Mouse (Mus musculus) thymus, postnatal 0 days (tissue): Measurements from ENCODE around the gene Bmf. TPM values are rescaled to one million over a fixed set of nuclear protein-coding genes. Genes with fewer than 3 reads are reported as not detected.

ENCODE experiments used
- DNase-seq: peaks from one replicate; pipeline ENCODE4 v3.0.0-alpha.2; 2015; ENCODE audit warnings: low spot score
- polyA plus RNA-seq: library from polyadenylated mRNA; unstranded; fragments of >200 nt; fragmentation: Nextera tagmentation; extraction: Ambion mirVana; gene quantifications from 2 replicates; pipeline ENCODE4 v1.2.1, GENCODE M21; 2015

Gene Bmf
- polyA plus RNA-seq, 1 experiment from 2014 or later, result 10.0 TPM

DNA sequence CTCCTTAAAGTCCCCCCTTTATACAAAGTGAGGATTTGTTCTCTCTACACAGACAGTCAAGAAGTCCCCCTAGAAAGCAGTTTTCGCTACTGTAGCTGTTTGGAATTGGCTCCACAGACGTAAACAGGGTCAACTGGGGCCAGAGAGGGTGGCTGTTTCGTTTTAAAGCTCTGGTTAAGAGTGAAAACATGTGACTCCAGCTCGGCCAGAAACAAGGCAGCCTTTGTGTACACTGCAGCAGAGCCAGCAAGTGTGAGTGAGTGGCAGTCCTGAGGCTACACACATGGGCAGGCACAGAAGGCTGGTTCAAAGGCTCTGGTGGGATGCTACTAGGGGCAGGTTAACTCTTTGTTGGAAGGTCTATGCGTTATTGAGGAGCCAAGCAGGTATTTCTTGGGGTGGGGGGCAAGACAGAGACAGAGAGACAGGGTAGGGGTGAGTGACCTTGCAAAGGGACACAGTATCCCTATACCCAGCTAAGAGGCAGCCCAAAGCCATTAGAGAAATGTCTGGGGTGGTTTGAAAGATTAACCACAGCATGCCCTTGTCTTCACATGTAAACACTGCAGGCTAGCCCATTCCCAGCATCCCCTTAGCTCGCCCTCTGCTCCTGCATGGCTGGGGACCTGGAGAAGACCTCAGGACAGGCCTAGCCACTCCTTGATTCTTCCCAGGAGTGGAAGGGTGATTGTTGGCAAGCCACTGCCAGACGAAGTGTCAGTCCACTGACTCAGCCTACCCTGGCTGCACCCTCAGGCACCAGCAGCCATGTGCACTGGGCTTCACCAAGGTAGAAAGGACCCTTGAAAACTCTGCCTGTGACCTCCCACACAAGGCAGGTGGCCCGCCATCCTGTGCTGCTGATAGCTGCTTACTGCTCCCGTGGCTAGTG, 29.2 kb downstream of the Bmf start:
- DNase-seq, result no peak

DNA sequence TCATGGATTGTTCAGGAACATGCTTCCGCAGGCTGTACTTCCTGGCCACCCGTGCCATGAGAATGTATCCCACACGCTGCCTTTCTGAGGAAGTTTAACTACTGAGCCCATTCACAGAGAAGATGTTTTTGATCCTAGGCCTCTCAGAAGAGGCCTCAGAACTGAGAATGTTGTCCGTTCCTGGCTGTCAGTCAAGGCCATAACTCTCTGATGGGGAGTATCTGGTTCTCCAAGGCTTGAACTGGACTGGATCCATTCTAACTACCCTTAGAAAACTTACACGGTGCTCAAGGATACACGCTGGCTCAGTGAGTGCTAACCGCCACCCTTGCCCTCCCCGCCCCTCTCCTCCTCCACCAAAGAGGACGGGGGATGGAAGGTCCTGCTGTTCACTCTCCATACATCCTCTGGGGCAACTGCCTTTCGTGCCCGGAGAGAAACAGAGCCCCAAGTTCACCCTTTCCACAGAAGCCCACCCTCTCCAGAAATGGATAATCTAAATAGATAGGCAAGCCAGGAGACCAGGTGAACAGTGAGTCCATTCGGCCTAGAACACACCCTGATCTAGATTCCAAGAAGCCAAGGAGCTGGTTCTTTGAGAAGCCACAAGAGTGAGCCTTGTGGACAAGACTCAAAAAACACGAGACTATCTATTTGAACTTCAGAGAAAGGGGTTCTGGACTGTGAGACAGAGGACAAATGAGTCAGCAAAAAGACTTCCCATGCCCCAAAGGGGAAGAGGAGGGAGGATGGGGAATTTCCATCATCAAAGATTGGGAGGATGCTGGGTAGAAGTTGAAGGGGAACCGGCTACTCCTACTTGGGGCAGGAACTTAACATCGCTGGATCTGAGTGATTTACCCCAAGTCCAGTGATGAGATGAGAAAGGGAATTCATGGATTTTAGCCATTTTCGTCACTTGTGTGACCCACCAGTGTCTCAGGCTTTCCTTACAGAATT, 36.8 kb downstream of the Bmf start:
- DNase-seq, result no peak

DNA sequence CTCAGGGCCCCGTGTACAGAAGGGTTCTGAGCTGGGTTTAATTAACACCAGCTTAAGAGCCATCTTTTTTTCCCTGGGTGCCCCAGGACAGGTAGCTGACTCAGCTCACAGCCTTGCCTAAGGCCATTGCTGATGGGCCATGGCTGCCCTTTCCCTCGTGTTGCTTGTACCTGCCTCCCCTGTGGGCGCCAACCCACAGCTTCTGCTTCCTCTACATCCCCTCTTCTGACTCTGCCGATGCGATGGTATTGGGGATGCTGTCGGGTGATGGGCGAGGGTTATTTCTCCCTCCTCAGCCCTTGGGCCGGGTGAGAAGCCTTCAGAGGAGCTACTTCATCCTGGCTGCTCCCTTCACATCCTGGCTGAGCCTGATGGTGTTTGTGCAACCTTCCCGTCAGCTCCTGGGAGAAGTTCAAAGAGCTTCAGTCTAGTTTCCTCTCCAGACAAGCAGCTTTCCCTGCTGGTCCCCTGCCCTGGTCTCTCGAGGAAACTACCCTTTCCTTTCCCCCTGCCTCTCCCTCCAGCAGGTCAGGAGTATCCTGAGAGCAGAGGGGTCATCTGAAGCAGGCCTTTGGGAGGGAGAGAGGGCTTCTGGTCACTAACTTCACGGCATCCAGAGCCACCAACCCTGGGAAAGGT, 37.6 kb downstream of the Bmf start:
- no peak for DNase-seq

DNA sequence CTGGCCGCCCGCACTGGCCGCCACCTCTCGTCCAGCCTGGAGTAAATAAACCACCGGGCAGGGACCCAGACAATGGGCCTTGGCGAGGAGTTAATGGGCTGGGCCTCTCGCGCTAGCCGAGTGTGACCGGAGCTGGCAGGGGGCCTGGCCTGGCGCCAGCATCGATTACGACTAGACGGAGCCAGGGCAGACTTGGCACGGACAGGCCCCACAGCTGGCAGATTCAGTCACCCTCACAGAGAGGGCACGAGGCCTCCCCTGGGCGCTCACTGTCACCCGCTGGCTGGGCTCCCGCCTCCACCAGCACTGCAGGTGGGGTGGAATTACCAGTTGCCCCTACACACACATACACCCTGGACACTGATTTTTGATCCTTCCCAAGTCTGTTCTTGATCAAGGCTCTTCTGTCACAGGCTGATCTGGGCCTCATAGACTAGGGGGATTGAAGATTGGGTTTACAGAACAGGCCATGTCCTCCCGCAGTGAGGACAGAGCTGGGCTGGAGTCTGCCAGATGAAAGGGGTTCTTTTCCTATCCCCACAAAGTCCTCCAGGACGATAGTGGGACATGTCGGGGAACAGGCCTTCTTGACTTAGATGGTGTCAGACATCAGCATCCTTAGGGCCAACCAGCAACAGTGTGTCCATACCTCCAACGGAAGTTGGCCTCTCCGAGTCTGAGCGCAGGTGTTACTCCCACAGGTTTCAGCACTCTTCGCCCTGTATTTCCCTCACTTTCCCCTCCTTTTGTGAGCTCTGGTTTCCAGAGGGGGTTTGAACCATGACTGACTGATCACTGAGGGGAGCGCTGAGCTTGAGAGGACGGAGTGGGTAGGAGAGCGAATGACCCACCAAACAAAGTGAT, 38.8 kb downstream of the Bmf start:
- no peak for DNase-seq

DNA sequence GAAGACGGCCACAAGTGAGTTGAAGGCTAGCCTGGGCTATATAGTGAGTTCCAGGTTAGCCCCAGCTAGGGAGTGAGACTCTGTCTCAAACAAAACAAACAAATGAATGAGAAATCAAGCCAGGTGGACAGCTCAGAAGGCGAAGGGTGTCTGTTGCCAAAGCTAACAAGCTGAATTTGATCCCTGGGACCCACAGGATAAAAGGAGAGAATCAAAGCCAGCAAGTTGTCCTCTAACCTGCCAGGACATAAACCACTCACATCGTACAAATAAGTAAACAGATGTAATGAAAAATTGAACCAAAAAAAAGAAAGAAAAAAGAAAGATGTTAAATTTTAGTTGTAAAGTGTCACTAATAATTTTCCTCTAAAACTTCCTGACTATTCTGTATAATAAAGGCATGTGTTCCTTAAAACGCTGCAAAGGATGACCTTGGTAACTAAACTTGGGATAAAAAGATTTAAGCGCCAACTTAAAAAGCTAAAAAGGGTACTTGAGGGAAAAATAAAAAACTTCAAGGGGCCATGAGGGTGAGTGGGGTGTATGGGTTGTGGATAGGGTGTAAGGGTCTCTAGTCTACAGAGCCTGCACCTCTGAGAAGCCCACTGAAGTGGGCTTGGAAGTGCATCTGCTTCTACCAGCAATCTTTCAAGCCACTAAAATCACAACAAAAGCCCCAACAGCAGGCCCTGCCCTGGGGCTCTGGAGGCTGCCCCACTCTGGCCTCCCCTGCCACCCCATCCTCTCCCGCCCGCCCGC, 39.6 kb downstream of the Bmf start:
- DNase-seq, result no peak

DNA sequence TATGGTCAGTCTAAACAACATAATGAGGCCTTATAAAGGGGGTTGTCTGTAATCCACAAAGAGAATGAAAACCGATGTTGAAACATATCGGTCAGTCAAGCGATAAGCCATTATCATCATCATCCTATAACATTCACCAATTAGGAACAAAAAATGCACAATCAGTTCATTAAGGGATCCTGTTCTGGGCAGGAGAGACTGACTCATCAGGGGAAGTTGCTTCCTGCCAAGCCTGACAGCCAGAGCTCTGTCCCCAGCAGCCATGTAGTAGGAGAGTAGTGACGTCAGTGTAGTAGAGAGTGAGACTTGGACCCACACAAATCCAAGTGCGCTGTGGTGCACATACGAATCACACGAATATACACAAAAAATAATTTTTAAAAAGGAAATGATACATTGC, 42.4 kb downstream of the Bmf start:
- no peak for DNase-seq

DNA sequence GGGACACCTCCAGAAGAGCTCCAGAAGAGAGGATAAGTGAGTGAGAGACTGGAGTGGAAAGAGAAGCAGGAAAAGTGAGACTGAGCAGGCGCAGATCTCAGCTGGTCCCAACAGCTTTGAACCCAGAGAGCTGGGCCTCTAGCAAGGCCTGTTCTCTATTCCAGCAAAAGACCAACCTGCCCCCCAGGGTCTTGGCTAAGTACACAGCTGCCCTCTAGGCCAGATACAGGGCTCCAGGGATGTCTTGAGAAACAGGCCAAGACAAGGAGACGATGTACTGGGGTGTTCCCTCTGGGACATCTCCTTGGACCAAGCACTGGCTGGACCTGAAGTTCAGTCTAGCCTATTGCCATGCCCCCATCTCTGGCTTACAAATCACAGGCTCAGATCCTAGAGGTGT, 49.3 kb downstream of the Bmf start:
- DNase-seq, result no peak

DNA sequence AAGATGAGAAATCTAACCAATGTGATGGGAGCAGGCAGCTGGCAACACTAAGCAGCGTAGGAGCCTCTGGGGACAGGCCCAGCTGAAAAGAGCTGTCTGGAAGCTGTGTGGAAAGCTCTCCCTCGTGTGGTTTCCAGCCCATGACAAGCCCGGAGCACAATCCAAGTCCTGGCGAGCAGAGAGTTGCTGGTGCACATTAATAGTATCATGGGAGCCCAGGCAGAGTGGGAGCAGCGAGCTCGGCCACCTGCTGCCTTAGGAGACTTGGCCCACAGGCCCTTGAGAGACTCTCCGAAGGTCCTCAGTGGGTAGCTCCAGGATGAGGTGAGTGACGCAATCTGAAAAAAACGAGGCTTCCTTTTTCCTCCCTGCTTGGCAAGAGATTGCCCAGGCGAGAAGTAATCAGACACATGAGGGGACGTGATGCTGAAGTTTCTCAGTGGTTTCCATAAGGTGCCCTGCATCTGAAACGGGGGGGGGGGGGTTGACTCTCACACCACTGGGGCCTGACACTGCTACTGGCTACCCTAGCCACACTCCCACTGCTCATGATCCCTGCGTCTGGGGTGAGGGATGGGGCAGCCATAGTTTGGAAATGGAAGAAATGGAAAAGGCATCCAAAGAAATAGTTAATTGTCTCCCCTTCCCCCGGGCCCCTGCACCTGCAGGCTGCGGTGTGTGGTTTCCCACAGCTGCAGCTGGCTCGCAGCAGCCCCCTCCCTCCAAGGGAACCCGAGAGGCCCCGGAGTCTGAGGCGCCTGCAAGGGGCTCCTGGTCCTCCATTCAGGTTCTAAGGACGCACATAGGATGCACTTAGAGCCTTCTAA, 50.1 kb downstream of the Bmf start:
- DNase-seq, result peak; percentile 95

DNA sequence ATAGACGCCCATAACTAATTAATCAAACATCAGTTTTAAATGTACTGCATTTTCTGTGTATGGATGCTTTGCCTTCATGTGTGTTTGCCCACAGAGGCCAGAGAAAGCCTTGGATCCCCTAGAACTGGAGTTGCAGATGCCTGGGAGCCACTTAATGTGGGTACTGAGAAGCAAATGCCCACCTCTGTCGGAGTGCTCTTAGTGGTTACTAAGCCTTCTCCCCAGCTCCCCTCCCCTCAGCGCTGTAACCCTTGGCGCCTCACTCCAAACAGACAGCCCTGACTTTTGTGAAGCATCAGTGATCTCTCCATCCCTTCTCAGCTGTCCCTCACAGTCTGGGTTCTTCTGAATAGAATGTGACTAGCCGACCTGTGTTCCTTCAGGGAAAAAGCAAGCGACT, 51.0 kb downstream of the Bmf start:
- DNase-seq, result peak; percentile 49

DNA sequence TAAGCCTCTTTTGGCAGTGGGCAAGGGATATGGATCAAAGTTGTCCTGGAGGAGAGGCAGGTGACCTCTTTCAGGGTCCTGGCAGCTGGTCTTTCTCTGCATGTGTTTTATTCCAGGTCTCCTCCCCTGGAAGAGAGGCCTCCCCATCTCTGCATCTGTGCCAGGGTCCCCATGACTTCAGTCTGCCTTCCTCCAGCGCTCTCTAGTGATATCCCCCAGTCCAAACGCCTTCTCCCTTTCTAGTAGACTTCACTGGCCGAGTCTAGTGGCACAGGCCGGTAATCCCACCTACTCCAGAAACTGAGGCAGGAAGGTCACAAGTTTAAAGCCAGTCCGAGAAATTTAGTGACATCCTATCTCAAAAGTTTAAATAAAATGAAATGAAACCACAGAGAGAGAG, 51.6 kb downstream of the Bmf start:
- DNase-seq, result no peak

DNA sequence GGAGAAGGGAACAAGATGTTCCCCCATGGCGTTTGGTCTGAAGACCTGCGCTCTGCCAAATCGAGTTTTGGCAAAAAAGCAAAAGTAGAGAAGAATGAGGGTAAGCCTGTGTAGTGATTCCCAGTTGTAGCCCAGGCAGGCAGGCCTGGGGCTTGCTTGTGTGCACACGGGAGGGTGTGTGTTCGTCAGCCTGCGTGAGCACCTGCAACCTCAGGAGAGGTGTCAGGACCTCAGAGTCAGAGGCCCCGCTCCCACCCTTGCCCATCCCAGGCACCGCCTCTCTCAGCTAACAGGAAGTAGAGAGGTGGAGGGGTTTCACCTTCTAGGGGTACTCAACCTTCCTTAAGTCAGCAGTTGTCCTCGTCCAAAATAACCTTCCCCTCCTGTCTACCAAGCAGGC, 54.5 kb downstream of the Bmf start:
- DNase-seq, result peak; percentile 85

DNA sequence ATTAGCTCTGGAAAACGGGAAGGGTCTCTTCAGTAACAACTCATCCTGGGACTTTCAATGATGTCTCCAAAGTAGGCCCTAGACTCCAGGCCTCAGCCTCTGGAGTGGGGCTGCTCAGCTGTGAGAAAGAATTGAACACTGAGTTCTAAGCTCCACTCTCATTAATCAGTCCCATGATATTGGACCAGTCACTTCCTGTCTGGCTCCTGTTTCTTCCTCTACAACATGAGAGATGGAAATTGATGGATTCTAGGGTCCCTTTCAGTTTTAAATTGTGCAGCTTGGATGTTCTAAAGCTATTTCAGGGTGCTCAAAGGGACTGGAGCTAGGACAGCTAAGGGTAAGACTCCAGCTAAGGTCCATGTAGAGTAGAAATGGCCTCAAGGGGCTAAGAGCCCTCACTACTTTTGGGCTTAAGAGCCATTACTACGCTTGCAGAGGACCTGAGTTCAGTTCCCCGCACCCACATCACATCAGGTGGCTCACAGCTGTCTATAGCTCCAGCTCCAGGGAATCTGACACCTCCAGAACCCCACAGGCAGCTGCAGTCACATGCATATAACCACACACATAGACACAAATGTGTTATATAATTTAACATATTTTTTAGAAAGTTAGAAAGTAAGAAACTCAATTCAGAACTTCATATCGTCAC, 57.6 kb downstream of the Bmf start:
- DNase-seq, result peak; percentile 55

DNA sequence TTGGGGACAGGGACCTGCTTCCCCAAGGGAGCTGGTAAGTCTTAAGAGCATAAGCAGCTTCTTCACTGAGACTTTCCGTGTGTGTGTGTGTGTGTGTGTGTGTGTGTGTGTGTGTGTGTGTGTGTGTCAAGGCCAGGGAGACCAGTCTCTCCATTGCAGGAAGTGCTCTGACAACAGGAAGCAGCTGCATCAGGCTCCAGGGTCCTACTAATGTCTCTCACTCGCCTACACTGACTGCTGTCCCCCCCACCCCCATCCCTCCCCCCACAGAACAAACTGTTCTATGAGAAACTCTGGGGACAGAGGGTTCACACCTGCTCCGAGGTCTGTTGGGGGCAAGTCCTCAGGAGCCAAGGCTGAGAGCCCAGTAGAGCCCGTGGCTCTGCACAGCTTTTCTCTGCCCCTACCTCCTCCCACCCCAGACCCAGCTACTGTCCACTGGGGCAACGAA, 58.2 kb downstream of the Bmf start:
- DNase-seq, result peak; percentile 91

DNA sequence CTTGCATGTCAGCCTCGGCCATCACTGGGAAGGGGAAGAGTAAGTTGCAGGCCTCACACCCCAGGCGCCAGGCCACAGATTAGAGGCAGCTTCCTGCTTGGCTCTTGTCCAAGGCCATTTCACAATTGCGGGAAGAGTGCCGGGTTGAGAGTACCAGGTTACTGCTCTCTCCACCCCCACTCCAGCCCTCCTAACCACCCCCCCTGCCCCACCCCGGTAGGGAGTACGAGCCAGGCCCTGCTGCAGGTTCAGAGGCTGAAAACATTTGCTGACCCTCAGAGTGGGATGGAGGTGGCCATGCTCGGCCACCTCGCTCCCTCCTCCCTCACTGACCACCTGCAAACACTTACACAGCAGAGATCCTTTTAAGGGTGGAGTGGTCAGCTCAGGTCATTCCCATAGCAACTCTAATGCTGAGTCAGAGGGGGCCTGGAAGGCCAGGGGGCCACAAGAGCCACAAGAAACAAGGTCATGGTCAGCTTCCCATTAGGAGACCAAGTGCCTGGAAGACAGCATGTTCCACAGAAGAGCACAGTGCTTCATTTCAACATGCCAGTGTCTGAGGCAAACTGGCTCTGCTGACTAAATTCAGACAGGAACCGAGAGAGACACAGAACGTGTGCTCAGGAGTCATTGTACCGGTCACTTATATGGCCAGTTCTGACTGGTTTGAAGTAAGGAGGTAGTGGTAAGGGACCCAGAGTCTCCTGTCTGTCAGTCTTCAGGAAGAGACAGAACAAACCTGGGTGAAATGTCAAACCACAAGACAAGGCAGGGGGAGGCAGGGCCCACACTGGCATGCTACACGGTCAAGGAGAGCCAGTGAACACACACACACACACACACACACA, 59.0 kb downstream of the Bmf start:
- peak; percentile 64 for DNase-seq

DNA sequence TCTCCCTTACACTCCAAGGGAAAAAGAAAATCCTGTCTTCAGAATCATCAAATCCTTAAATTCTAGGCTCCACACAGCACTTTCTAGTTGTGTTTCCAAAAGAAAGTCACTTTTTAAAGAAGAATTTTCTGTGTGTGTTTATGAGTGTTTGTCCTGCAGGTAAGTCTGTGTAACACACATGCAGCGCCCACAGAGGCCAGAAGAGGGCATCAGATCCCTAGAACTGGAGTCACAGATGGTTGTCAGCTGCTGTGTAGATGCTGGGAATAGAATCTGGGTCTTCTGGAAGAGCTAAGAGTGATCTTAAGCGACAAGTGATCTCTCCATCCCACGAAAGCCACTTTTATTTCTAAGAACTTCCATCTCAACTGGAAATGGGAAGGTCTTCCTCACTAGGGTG, 61.7 kb downstream of the Bmf start:
- DNase-seq, result peak; percentile 69

DNA sequence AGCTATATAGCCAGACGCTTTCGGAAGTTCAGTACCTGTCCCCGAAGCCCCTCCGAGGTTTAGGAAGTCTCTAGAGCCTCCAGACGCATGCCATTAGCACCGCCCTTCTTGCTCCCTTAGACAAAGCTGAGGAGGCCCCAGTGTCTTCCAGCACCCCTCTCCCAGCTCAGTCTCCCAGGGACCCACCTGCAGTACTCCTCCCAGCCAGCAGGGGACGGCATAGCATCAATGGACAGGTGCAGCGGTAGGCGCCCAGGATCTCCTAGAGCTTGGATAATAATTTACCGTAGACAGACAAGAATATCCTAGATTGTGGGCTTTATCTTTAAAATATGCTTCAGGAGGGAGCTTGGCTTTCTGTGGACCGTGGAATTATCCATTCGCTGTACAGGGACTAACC, 62.6 kb downstream of the Bmf start:
- DNase-seq, result peak; percentile 80

DNA sequence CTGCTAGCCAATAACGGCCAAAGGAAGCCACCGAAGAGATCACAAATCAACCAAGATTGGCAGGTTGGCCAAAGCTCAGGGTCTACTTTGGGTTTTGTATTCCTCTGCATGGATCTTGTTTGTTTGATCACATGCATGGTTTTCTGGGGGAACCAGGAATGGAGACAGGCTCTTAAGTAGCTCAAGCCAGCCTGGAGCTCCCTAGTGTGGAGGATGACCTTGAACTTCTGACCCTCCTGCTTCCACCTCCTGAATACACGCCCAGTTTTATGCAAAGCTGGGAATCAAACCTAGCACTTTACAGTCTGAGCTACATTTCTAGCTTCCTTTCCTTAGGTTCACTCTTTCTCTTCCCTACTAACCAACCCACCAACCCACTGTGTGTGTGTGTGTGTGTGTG, 64.1 kb downstream of the Bmf start:
- DNase-seq, result no peak
